Mouse (Mus musculus) megakaryocyte progenitor cell, adult 5-6 weeks (primary cell): Measurements from ENCODE around the gene Hyal2. TPM values are rescaled to one million over a fixed set of nuclear protein-coding genes. Genes with fewer than 3 reads are reported as not detected.
A peak's percentile ranks its signal among the peaks of the same experiment; 100 is the strongest.

Source experiments
- ATAC-seq: replicated peaks from 2 replicates; pipeline ENCODE4 v1.8.0; 2016; ENCODE audit warnings: mild to moderate bottlenecking, moderate TSS enrichment, inconsistent platforms; ENCODE audit not compliant: poor library complexity
- total RNA-seq, 2 experiments: library from RNA; stranded (forward) in 1 of 2; stranded (reverse) in 1 of 2; fragments of 157-497, 149-512 nt in 1 of 2; fragments of 200-1000 nt in 1 of 2; gene quantifications; 2 replicates each; pipeline versions ENCODE4 v1.2.3 to v1.2.4; 2015 to 2017

Hyal2 gene
- 6.6 and 7.3 TPM in 2 replicates for total RNA-seq (2015)
- total RNA-seq (2017), result 2.8 and 4.1 TPM in 2 replicates

DNA sequence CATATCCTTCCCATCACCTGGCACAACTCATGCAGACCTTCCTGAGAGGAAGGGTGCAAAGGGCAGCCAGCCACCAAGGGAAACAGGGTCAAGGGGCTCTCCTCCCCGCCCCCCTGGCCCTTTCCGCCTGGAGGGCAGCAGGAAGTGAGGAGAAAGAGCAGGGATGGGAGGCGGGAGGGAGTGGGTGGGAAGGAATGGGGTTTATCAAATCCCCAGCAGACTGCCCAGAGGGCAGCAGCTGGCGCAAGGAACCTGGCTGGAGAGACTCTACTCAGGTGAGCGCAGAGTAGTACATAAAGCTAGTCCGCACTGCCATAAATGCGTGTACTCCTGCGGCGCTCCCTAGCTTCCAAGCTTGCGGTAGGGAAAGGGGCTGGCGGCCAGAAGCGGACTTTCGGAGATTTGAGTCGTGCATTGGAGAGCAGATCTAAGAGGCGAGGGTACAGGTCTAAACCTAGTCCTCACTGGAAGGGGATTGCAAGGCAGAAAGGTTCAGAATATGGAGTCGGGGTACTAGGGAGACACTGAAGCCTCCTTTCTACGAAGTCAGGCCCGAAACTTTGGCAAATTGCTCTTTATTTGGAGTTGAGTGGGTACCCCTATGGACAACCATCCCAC lies at the start of gene Hyal2:
Gene Hyal2, plus strand, starts transcription at position 244 of the 618 bp plus-strand sequence.
- ATAC-seq, result no peak

DNA sequence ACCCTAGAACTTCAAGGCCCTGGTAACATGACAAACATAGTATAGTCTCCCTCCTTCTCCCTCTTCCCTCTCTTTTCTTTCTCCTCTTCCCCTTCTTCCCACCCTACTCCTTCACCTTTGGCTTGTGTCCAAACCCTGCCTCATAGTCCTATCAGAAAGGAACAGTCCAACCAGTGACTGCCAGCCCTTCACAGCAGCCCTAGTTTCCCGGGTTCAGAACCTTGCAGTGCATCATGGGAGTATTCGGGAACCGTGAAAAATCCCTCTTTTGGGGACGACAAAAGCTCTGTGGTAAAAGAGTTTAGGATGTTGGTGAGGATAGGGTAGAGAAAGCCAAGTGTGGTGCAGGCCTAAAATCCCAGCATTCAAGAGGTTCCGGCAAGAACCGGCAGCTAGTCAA lies 47.4 kb upstream of the Hyal2 start:
- no peak for ATAC-seq

GRCm38 (mm10) chr9:107521190-107521589 lies 46.6 kb upstream of the Hyal2 start:
- ATAC-seq, result no peak

GRCm38 (mm10) chr9:107521711-107522399 lies 45.9 kb upstream of the Hyal2 start:
- peak; percentile 36 for ATAC-seq

DNA sequence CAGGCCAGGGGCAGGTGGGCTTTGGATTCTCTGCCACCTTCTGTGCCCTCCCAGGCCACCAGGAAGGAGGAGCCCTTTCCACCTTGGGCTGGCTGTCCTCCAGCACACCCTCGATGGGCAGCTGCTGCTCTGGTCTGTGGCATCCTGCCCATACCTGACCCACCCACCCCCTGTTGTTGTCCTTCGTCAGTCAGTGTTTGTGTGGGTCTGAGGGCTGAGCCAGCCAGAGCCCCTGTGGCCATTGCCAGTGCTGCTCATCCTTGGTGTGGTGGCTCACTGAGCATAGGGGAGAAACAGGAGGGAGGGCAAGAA lies 45.4 kb upstream of the Hyal2 start:
- no peak for ATAC-seq

DNA sequence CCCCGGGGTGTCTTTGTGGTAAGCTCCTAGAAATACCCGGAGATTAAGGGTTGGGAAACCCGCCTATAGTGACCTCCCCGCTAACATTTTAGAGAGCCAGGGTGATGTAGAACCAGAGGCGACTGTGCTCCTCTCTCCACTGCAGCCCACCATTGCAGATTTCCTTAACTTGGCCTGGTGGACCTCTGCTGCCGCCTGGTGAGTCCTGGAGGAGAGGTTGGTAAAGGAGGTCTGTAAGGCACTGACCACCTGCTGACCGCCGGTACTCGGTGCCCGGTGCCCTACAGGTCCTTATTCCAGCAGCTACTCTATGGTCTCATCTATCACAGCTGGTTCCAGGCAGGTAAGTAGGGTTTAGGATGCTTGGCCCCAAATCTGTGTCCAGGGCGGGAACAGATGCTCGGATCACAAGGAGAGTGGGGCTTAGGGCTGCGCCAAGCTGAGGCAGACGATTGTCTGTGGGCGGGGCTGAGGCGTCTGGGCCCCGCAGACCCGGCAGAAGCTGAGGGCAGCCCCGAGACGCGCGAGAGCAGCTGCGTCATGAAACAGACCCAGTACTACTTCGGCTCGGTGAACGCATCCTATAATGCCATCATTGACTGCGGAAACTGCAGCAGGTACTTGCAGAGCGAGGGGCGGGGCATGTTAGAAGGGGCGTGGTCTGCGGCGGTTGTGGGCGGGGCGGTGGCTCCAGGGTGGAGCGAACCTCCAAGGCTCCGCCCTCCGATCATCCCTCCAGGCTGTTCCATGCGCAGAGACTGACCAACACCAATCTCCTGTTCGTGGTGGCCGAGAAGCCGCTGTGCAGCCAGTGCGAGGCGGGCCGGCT lies 41.3 kb upstream of the Hyal2 start:
- ATAC-seq, result peak; percentile 79

GRCm38 (mm10) chr9:107533791-107534407 lies 33.8 kb upstream of the Hyal2 start, which contains the start of gene Tmem115:
TSS of gene Tmem115 (plus strand) at chr9:107533945.
- peak; percentile 90 for ATAC-seq

GRCm38 (mm10) chr9:107534408-107535202 lies 33.1 kb upstream of the Hyal2 start:
- peak; percentile 51 for ATAC-seq

DNA sequence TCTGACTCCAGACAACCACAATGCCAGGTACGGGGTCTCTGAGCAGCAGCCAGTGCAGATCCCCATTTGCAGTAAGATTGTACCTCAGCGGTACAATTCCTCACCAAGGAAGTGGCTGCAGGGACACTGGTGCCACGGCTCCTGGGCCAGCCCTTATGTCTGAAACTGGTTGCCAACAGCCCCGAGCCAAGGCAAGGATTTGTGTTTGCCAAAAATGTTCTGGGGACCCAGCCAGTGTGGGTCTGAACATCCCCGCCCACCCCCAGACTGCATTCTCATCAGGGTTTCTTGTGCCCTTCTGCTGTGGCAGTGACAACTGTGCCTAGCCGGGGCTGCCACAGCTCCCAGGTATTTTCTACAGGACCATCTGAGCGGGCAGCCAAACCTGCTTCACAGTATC lies 29.5 kb upstream of the Hyal2 start:
- ATAC-seq, result no peak

DNA sequence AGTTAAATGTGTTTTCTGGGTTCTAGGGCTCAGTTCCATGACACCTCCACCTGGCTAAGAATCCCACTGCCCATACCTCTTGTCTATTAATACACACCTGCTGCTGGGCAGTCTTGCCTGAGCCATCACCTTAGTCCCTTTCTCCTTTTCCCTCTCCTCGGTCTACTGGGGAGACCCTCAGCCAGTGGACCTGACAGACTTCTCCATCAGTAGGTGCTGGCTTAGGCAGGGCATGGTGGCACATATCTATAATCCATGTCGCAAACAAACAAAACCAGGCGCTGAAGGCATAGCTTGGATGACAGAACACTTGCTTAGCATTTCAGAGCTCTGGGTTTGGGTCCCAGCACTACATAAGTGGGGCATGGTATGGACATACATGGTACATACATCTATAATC lies 29.0 kb upstream of the Hyal2 start:
- ATAC-seq, result no peak

- ATAC-seq, result no peak
Measured at GRCm38 (mm10) chr9:107539940-107540339, 27.8 kb upstream of the Hyal2 start.

- ATAC-seq, result no peak
Measured at GRCm38 (mm10) chr9:107540420-107540819, 27.3 kb upstream of the Hyal2 start.

DNA sequence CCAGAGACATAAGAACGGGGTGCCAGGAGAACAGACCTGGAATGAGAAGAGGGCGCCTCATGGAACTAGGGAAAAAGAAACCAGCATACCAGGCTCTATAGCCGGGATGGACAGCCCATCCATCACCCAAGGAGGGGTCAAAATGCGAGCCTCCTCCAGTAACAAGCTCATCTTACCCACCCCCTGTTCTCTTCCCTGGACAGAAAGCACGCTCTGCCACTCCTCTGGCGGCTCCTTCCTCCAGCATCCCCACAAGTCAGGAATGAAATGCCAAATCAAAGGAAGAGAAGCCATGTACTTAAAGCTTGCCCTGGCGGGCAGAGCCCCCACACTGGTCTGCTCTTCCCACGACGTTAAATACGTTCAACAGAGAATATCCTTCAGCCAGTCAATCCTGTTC lies 26.7 kb upstream of the Hyal2 start:
- no peak for ATAC-seq

- ATAC-seq, result peak; percentile 83
Measured at GRCm38 (mm10) chr9:107541474-107542351, 26.0 kb upstream of the Hyal2 start, which contains the start of the genes Cyb561d2 and Nprl2. TSS of gene Cyb561d2 (minus strand) at chr9:107542193. TSS of gene Nprl2 (plus strand) at chr9:107542226.

GRCm38 (mm10) chr9:107542352-107542686 lies 25.4 kb upstream of the Hyal2 start:
- ATAC-seq, result 0 out of 2 replicates have a peak, but pooled peaks have one; percentile 0

DNA sequence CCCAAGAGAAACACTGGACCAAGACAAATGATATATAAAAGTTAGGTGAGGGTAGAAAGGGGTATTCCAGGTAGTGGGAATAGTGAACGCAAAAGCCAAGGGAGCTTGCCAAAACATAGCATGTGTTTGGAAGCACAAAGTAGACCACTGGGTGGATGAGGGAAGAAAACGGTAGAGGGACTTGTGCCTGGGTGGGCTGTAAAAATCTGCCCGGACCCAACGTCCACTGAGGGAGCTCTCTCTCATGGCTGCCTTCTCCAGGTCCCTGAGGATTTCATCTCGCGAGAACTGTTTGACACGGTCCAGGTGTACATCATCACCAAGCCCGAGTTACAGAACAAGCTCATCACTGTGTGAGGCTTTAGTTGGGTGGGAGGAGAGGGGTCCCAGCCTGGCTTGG lies 25.0 kb upstream of the Hyal2 start:
- ATAC-seq, result no peak

- ATAC-seq, result no peak
Measured at GRCm38 (mm10) chr9:107543299-107543698, 24.4 kb upstream of the Hyal2 start.

DNA sequence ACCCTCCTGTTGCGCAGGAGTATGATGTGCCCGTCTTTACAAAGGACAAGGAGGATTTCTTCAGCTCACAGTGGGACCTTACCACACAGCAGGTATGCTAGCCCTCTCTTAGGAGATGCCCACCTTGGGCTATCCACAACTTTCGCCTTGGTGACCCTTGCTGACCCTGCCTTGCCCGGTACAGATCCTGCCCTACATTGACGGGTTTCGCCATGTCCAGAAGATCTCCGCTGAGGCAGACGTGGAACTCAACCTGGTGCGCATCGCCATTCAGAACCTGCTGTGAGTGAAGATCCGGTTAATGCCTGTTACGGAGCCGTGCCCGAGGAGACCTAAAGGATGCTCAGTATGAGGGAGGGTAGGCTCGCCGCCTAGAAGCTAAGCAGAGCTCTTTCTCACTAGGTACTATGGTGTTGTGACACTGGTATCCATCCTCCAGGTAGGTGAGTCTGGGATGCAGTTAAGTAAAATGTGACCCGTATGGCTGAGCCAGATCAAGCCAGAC lies 23.5 kb upstream of the Hyal2 start:
- no peak for ATAC-seq

DNA sequence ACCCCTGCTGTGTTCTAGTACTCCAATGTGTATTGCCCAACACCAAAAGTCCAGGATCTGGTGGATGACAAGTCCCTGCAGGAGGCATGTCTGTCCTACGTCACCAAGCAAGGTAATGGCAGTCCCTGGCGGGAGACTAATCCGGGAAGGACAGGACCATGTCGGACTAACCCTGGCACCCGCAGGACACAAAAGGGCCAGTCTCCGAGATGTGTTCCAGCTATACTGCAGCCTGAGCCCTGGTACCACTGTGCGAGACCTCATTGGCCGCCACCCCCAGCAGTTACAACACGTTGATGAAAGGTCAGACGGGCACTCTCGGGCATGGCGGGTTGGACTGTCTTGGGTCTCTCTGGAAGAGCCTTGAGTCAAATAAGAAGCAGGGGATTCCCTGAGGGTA lies 23.0 kb upstream of the Hyal2 start:
- ATAC-seq, result no peak
